Mouse (Mus musculus) liver, embryonic 13.5 days (tissue): ENCODE data around the gene Olfr281. TPM values are rescaled to one million over a fixed set of nuclear protein-coding genes. Genes with fewer than 3 reads are reported as not detected.
"Not testable (repeated sequence)": the region's sequence is repeated elsewhere in the genome, so short reads cannot be mapped to it uniquely, and the experiment has no call there.

ENCODE experiments used
- ATAC-seq: fragments of 200-750 bp; cut with Nextera tagmentation; 2 replicates; pipeline ENCODE4 v1.8.0; 2017; ENCODE audit warnings: low read depth, mild to moderate bottlenecking, moderate number of reproducible peaks, moderate library complexity
- DNase-seq: peaks from one replicate; pipeline ENCODE4 v3.0.0; 2022
- H3K27ac ChIP-seq: fragments of 300-500 bp; sonication (generic); 2 replicates; pipeline ENCODE4 v1.5.1; 2015; ENCODE audit warnings: moderate library complexity, mild to moderate bottlenecking, inconsistent platforms
- H3K27me3 ChIP-seq: fragments of 300-500 bp; sonication (generic); 2 replicates; pipeline ENCODE4 v1.6.1; 2015; ENCODE audit warnings: mild to moderate bottlenecking, inconsistent platforms
- H3K36me3 ChIP-seq: fragments of 300-500 bp; sonication (generic); 2 replicates; pipeline ENCODE4 v1.6.1; 2015; ENCODE audit warnings: mild to moderate bottlenecking, inconsistent platforms
- H3K4me1 ChIP-seq: fragments of 300-500 bp; sonication (generic); replicated peaks from 2 replicates; pipeline ENCODE4 v1.6.1; 2015; ENCODE audit warnings: inconsistent platforms
- H3K4me2 ChIP-seq: fragments of 300-500 bp; sonication (generic); 2 replicates; pipeline ENCODE4 v1.6.1; 2015; ENCODE audit warnings: inconsistent platforms, mild to moderate bottlenecking, moderate library complexity
- H3K4me3 ChIP-seq: fragments of 300-500 bp; sonication (generic); replicated peaks from 2 replicates; pipeline ENCODE4 v1.5.1; 2015; ENCODE audit warnings: mild to moderate bottlenecking, inconsistent platforms
- H3K9ac ChIP-seq: fragments of 300-500 bp; sonication (generic); 2 replicates; pipeline ENCODE4 v1.6.1; 2015; ENCODE audit warnings: mild to moderate bottlenecking, inconsistent platforms
- H3K9me3 ChIP-seq: fragments of 300-500 bp; sonication (generic); replicated peaks from 2 replicates; pipeline ENCODE4 v1.6.1; 2016; ENCODE audit warnings: inconsistent platforms
- whole genome bisulfite sequencing: fragments of 180-500 bp; shearing (Covaris S2); methylation state at CpG from one replicate; pipeline ENCODE4 v1.1.7; 2015; ENCODE audit not compliant: insufficient replicate concordance; 5-methylcytosine and 5-hydroxymethylcytosine counted together
- polyA plus RNA-seq: library from polyadenylated mRNA; unstranded; fragments of >200 nt; fragmentation: Nextera tagmentation; extraction: Ambion mirVana; gene quantifications from 2 replicates; pipeline ENCODE4 v1.2.1, GENCODE M21; 2015

Olfr281 gene
- polyA plus RNA-seq, 1 experiment from 2014 or later: not detected

GRCm38 (mm10) chr15:98430925-98431324, 21.5 kb upstream of the Olfr281 start, which contains the start of gene Olfr282:
TSS of gene Olfr282 (plus strand) at chr15:98431225.
- not testable (repeated sequence) for DNase-seq, H3K9me3 ChIP-seq, ATAC-seq, H3K9ac ChIP-seq, H3K27me3 ChIP-seq, H3K27ac ChIP-seq, H3K4me2 ChIP-seq, H3K4me3 ChIP-seq, H3K4me1 ChIP-seq, H3K36me3 ChIP-seq
- WGBS: 63% methylated on average over 5 of the region's 5 CpGs

DNA sequence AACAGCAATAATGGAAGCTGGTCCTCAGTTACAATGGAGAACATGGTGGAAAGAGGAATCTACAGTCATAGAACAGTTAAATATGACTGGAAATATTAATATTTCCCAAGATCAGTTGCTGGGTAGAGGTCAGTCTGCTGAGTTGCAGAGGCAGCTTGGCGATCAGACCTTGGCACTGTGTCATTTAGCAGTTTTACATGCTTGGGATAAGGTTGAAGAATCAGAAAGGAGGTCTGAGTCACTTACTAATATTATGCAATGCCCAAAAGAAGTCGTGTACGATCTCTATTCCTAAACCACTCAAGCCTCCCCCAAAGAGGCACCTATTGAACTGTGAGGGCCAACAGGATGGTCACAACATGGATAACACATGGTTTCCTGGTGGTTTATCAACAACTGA, 7.8 kb upstream of the Olfr281 start:
- 47% methylated on average over 3 of the region's 3 CpGs for WGBS

GRCm38 (mm10) chr15:98448521-98448920, 3.9 kb upstream of the Olfr281 start:
- Histone ChIP-seq H3K27me3 (no peaks in the 10 kb centered on the region), H3K4me1 (no peaks in the 10 kb centered on the region), H3K27ac (no peak overlapping the region), H3K9ac (no peak overlapping the region), H3K9me3 (no peaks in the 10 kb centered on the region), H3K4me2 (no peak overlapping the region), H3K4me3 (no peak overlapping the region), H3K36me3 (no peaks in the 10 kb centered on the region)
- ATAC-seq (no peak), DNase-seq (no peak)
- 46% methylated on average over 4 of the region's 4 CpGs for WGBS

More for the DNA sequence above, 7.8 kb upstream of the Olfr281 start:
- H3K4me3 ChIP-seq: no peak overlapping the region
- DNase-seq (no peak), ATAC-seq (no peak)
- H3K9ac ChIP-seq: no peak overlapping the region
- no peaks in the 10 kb centered on the region for H3K36me3 ChIP-seq
- no peaks in the 10 kb centered on the region for H3K27me3 ChIP-seq
- no peak overlapping the region for H3K4me2 ChIP-seq
- H3K4me1 ChIP-seq: no peaks in the 10 kb centered on the region
- H3K27ac ChIP-seq: no peak overlapping the region
- no peaks in the 10 kb centered on the region for H3K9me3 ChIP-seq

- Histone ChIP-seq H3K27me3 (no peaks in the 10 kb centered on the region), H3K27ac (no peak within 1 kb of the TSS), H3K9ac (no peak within 1 kb of the TSS), H3K4me1 (no peaks in the 10 kb centered on the region), H3K36me3 (no peaks in the 10 kb centered on the region), H3K4me2 (no peak within 1 kb of the TSS), H3K9me3 (no peaks in the 10 kb centered on the region), H3K4me3 (no peak within 1 kb of the TSS)
- ATAC-seq: no peak
- 68% methylated on average over 4 of the region's 4 CpGs for WGBS
- DNase-seq: no peak
Observed at GRCm38 (mm10) chr15:98469596-98469995, 17.2 kb downstream of the Olfr281 start, which contains the start of gene OR5BS1P. TSS of gene OR5BS1P (plus strand) at chr15:98469896.

DNA sequence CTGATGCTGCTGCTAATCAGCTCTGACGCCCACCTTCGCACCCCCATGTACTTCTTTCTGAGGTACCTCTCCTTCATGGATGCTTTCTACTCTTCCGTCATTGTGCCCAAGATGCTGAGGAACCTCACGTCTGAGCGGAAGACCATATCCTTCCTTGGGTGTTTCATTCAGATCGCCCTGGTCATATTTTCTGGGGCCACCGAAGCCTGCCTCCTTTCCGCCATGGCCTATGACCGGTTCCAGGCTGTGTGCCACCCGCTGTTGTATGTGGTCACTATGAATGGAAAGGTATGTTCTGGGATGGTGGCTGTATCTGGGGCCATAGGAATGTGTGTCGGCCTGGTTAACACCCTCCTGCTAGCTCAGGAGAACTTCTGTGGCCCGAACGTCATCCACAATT, 19.2 kb downstream of the Olfr281 start:
- Histone ChIP-seq H3K4me3 (no peak overlapping the region), H3K27me3 (no peaks in the 10 kb centered on the region), H3K9me3 (no peaks in the 10 kb centered on the region), H3K4me2 (no peak overlapping the region), H3K4me1 (no peaks in the 10 kb centered on the region), H3K36me3 (no peaks in the 10 kb centered on the region), H3K9ac (no peak overlapping the region), H3K27ac (no peak overlapping the region)
- no peak for DNase-seq
- no peak for ATAC-seq
- WGBS: 73% methylated on average over 13 of the region's 13 CpGs

GRCm38 (mm10) chr15:98474958-98475357, 22.6 kb downstream of the Olfr281 start:
- no peak overlapping the region for H3K4me2 ChIP-seq
- DNase-seq (no peak), ATAC-seq (no peak)
- no peaks in the 10 kb centered on the region for H3K4me1 ChIP-seq
- no peak overlapping the region for H3K9ac ChIP-seq
- no peaks in the 10 kb centered on the region for H3K9me3 ChIP-seq
- H3K4me3 ChIP-seq: no peak overlapping the region
- no peaks in the 10 kb centered on the region for H3K36me3 ChIP-seq
- no peaks in the 10 kb centered on the region for H3K27me3 ChIP-seq
- no peak overlapping the region for H3K27ac ChIP-seq
- 67% methylated on average over 10 of the region's 10 CpGs for WGBS

GRCm38 (mm10) chr15:98475382-98475781, 23.0 kb downstream of the Olfr281 start:
- no peak overlapping the region for H3K9ac ChIP-seq
- H3K4me1 ChIP-seq: no peaks in the 10 kb centered on the region
- H3K9me3 ChIP-seq: no peaks in the 10 kb centered on the region
- no peak overlapping the region for H3K4me2 ChIP-seq
- no peak overlapping the region for H3K4me3 ChIP-seq
- no peaks in the 10 kb centered on the region for H3K36me3 ChIP-seq
- 40% methylated on average over 10 of the region's 10 CpGs for WGBS
- DNase-seq (peak; percentile 9), ATAC-seq (no peak)
- no peaks in the 10 kb centered on the region for H3K27me3 ChIP-seq
- H3K27ac ChIP-seq: no peak overlapping the region

DNA sequence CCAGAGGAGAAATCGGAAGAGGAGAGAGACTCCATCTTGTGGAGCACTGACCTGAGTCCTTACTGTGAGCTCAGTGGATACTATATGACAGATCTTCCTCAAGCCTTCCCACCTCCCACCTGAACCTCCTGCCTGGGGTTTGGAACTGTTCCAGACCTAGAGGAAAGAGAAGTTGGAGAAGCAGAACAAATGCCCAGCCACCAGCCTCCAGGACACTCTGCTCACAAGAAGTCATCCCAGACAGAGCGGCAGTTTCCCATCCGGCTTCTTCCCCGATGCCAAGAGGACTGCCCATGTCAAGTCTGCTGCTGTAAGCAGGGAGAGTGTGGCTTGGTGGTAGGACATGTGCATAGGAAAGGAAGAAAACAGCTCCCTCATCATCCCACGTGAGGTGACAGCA, 23.9 kb downstream of the Olfr281 start:
- H3K4me1 ChIP-seq: no peaks in the 10 kb centered on the region
- H3K4me2 ChIP-seq: no peak overlapping the region
- H3K9ac ChIP-seq: no peak overlapping the region
- no peak overlapping the region for H3K27ac ChIP-seq
- 67% methylated on average over 5 of the region's 5 CpGs for WGBS
- H3K36me3 ChIP-seq: no peaks in the 10 kb centered on the region
- no peaks in the 10 kb centered on the region for H3K27me3 ChIP-seq
- ATAC-seq (no peak), DNase-seq (no peak)
- H3K9me3 ChIP-seq: no peaks in the 10 kb centered on the region
- H3K4me3 ChIP-seq: no peak overlapping the region

DNA sequence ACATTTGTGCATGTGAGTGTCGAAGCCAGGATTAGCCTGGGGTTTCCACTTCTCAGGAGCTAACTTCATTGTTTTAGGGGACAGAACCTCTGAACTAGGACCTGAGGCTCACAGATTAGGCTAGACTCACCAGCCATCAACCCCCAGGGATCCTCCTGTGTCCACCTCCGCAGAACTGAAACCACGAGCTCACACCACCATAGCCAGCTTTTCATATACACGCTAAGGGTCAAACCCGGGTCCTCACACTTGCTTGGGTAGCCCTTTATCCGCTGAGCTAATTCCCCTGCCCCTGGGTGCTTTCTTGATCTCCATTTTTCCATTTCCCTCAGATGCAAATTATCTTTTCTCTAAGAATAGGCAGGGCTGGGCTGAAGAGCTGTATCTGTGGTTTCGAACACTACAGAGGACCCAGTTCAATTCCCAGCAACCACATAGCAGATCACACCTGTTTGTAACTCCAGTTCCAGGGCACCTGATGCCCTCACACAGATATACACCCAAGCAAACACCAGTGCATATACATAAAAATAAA, 27.2 kb downstream of the Olfr281 start:
- DNase-seq (no peak), ATAC-seq (no peak)
- Histone ChIP-seq H3K4me1 (no peaks in the 10 kb centered on the region), H3K4me2 (no peak overlapping the region), H3K9me3 (no peaks in the 10 kb centered on the region), H3K4me3 (no peak overlapping the region), H3K27me3 (no peaks in the 10 kb centered on the region), H3K9ac (no peak overlapping the region), H3K36me3 (no peaks in the 10 kb centered on the region), H3K27ac (no peak overlapping the region)
- 60% methylated on average over 7 of the region's 7 CpGs for WGBS

GRCm38 (mm10) chr15:98482701-98483100, 30.3 kb downstream of the Olfr281 start, which contains the start of gene Lalba:
TSS of gene Lalba (minus strand) at chr15:98482721.
- Histone ChIP-seq H3K9ac (no peak within 1 kb of the TSS), H3K27ac (no peak within 1 kb of the TSS)
- WGBS: 41% methylated on average over 3 of the region's 3 CpGs

GRCm38 (mm10) chr15:98483907-98484886, 31.8 kb downstream of the Olfr281 start:
- H3K4me1 ChIP-seq: no peaks in the 10 kb centered on the region
- WGBS: 36% methylated on average over 18 of the region's 18 CpGs
- H3K4me3 ChIP-seq: no peak overlapping the region
- H3K27ac ChIP-seq: no peak overlapping the region; the same call in 1 of the 2 replicates
- ATAC-seq: no peak
- H3K9me3 ChIP-seq: no peaks in the 10 kb centered on the region
- no peak overlapping the region for H3K4me2 ChIP-seq
- no peak for DNase-seq
- no peak overlapping the region for H3K9ac ChIP-seq
- no peaks in the 10 kb centered on the region for H3K27me3 ChIP-seq
- H3K36me3 ChIP-seq: no peaks in the 10 kb centered on the region

More at GRCm38 (mm10) chr15:98482701-98483100, 30.3 kb downstream of the Olfr281 start, which contains the start of gene Lalba:
- Histone ChIP-seq H3K4me2 (no peak within 1 kb of the TSS), H3K36me3 (no peaks in the 10 kb centered on the region), H3K4me3 (no peak within 1 kb of the TSS), H3K4me1 (no peaks in the 10 kb centered on the region), H3K27me3 (no peaks in the 10 kb centered on the region), H3K9me3 (no peaks in the 10 kb centered on the region)
- ATAC-seq (no peak), DNase-seq (no peak)
